Mouse (Mus musculus) layer of hippocampus, adult 8-10 months (tissue): Measurements from ENCODE around the gene 2510002D24Rik. TPM values are rescaled to one million over a fixed set of nuclear protein-coding genes. Genes with fewer than 3 reads are reported as not detected.

Source experiments
- DNase-seq, 2 experiments: peaks; one replicate each; pipeline ENCODE4 v3.0.0; 2022; ENCODE audit warnings: low spot score in 2 of 2
- total RNA-seq, 4 experiments: library from RNA; stranded (reverse); gene quantifications; 2 replicates each; pipeline ENCODE4 v1.2.4; 2022

2510002D24Rik gene
- total RNA-seq, result 10 to 100 TPM; 18.3 to 31.0 (median 26.7) TPM

DNA sequence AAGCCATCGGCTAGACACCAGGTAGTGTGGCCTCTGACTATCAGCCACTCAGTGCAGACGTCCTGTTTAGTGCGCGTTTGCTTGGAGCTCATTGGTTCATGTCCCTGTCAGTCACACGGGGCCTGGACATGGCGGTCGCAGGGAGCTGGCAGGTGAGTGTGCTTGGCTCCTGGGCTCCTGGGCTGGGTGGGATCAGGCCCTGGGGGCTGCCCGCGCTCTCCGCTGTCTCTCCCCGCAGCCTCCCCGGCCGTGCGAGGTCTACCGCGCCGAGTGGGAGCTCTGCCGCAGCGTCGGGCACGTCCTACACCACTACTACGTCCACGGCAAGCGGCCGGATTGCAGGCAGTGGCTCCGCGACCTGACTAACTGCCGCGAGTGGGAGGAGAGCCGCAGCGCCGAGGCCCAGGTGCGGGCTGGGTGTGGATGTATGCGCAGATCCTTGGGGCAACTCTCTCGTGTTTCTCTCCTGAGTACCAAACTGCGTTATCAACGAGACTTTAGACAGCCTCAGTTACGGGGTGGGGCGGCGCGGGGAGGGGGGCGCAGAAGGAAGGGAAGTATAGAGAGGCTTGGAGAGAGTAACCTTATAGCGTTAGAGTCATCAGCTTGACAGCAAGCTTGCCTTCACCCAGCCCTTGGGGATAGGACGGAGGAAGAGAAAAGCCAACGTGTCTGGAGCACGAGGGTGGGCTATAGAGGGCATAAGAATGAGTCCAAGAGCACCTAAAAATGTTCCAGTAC is at the start of gene 2510002D24Rik, which contains the start of gene Gm28539:
Gene 2510002D24Rik (plus strand): TSS at position 111 of the 741 bp plus-strand sequence.
Gene Gm28539 (plus strand): TSS at position 117 of the 741 bp plus-strand sequence.
- DNase-seq, result peak; percentile 89 to 95

DNA sequence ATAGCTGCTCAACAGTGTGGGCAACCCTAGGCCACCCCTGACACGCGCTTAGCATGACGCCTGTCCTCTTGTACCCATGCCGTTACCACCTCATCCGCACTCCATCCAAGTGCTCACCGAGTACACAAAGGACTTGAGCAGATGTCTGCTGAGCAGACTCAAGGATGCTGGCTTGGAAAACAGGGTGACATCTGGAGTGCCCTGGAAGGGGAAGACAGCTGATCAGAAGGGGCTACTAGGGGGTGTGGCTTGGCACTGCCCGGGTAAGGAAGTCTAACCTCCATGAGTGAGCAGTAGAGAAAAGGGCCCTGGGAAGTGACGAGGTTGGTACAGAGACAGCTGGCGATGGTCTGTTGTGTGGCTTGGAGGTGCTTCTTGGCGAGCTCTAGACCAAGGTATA is 49.7 kb upstream of the 2510002D24Rik start:
- DNase-seq, result no peak

DNA sequence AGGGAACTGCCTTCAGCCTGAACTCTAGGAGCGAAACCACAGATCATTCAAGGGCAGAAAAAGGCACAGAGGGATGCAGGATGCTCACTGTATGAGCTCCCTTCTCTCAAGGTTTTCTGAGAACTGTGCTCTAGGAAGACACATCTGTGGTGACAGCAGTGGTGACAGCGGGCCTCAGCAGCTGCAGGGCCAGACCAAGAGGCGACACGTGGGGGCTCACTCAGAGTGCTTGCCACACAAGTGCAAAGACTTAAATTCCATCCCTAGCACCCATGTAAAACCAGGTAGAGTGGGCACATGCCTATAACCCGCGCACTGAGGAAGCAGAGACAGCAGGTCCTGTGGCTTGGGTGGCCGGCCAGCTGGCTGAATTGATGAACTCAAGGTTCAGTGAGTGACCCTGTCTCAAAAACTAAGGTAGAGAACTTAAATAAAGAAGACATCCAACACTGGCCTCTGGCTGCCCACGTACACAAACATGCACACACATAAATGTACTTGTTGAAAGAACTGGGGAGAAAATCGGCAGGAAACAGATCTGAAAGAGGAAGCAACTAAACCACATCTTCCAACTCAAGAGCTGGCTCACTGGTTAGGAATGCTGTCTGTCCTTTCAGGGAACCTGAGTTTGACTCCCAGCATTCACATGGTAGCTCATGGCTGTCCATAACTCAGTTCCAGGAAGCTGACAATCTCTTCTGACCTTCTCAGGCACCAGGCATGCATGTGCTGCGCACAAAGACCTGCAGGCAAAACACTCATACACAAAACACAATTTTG is 47.6 kb upstream of the 2510002D24Rik start:
- no peak for DNase-seq

DNA sequence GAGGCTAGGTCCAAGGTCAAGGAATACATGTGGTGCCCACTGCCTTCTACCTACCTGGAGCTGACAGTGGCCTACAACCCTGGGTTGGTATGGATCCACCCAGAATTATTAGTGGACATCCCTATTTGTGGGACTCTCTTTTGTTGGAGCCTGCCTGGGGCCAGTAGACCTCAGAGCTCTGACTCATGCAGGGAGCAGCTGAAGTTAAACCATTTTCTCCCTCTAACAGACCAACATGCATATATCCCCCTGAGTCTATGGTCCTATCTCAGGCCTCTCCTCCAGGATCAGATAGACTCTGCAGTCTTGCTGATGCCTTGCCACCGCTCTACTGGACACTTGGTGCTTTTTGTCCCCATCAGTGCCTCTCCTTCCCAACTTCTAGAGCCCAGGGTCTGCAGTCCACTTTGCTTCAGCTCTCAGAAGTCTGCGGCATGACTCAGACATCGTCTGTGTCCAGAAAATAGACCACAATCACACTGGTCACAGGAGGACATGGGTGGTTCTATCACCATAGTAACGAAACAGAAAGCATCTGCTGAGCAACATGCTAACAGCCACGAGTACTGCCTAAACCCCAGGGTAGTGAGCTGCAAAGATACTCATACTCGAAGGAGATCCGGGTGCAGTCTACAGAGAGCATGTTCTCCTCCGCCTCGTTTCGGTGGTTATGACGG is 41.0 kb upstream of the 2510002D24Rik start:
- DNase-seq, result peak; percentile 22 to 23

DNA sequence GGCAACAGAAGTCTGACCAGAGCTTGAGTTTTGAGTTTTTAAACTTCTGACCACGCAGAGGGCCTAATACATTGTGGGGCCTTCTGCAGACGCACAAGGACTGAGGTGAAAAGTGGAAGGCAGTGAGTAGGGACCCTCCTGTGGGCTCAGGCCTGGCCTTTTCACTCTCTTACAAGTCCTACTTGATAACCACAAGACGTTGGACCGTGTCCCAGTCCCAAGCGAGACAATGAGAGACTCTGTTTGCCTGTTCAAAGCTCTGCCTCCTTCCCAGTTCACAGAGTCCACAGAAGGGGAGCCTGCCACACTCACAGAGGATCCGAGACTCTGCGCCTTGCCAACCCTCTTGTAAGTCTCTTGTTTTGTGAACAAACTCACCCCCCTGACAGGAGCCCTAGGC is 39.7 kb upstream of the 2510002D24Rik start:
- DNase-seq, result no peak

DNA sequence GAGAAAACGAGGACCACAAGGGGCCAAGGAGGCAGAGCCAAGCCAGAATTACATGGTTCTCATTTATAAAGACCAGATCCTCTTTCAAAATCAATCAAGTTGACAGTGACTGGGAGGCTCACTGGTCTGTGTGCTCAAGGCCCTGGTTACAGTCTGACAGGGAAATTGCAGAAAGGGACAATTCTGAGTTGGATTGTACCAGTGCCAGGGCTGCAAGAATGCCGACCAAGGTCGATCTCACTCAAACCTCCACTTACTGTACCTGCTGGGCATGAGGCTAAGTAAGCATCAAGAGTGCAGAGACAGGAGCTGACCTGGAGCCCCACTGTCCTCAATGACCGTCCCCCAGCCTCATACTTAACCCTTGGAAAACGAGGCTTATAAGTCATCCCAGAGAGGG is 38.2 kb upstream of the 2510002D24Rik start:
- DNase-seq, result no peak

DNA sequence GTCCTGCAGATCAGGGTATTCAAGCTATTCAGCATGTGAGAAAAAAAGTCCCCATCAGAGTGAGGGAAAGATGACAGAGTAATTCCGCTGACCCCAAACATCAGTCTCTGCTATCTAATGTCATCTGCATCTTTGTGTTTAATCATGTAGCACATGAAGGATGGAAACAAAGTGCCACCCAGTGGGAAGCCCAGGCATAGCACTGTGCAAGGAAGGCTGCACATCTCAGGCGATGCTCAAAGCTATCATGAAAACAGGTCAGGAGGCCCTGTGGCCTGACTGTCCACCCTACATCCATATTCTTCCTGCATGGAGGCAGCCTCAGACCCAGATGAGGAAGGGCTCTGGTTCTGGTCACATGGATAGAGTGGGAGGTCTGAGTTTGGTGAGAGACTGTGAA is 37.5 kb upstream of the 2510002D24Rik start:
- DNase-seq, result peak; percentile 35 to 74

DNA sequence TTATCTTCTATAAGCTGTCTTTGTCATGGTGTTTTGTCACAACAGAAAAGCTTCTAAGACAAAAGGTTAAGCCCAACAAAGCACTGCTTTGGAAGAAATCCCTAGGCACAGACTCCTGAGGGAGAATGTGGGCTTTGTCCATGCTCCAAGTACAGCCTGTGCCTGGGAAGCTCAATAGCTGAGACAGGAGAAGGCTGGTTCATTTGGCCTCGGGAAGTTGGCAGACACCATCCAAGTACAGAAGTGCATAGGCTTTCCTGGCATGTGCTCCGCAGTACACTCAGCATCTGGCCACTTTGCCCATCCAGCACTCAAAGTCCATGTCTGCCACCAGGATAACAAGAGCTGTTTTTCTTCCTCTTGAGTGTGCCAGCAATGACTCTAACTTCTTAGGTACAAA is 30.6 kb upstream of the 2510002D24Rik start:
- DNase-seq, result no peak

DNA sequence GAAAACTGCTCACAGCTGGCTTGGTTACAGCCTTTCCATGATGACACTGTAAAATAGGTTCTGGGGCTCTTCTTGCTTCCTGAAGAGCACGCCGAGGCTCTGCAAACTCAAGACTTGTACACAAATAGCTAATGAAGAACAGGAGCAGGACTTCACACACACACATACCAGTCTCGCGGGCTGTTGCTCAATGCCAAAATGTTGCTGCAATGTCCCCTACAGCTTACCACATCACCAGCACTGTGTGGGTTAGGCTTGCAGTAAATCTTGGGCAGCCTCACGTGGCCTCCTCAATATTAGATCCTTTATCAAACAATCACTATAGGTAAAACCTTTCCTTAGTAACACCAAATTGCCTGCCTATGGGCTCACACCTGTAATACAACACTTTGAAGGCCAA is 27.4 kb upstream of the 2510002D24Rik start:
- DNase-seq, result no peak

DNA sequence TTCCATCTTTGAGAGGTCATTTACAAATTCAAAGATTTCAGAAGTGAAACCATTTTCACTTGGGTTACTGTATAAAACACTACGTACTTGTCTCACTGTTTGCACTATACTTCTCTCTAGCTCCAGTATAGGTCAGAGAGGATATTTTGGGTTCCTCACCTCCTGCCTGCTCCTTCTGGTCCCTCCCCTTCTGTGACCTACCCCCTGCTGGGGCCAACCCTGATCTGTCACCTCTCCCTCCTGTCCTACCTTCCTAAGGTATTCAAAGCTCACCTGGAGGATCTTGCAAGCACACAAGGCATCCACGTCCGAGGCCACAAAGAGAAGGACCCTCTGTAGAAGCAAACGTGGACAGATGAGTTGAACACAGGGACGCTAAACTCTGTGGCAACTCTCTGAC is 25.3 kb upstream of the 2510002D24Rik start:
- no peak for DNase-seq

DNA sequence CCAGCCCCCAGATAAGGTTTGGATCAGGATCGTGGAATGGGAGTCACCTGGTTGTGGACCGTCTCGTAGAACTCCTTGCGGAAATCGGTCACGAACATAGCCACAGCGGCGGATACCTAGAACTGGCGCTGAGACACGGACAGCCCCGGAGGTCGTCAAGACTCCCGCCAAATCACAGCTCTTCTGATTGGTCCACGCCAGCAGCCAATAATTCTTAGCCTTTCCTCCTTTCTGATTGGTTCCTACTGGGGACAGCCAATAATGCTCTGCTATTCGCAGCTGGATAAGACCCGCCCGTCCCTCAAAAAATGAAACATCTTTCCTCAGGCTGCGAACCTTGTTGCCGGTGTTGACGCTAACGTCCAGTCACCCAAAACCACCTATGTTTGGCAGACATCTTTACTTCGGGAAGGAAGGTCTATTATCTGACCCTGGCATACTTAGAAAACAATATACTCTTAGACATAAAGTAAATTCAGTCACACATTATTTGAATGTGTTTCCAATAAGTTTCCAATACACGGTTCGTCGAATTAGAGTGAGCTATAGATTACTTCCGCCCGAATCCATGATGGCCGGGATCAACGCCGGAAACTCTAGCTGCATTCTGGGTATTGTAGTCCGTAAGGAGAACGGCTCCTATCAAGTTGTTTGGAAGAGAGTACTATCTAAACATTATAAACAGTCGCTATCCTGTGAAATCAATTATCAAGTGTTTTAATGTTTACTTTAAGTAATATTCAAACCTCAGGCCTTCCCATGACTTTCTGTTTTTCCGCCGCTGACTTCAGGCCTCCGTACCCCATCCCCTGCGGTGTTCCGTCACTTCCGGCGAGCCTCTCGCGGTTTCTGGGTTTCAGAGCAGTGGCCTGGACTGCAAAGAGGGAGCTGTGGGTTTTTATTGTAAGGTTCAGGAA is 24.7 kb upstream of the 2510002D24Rik start, which contains the start of the genes Ufd1 and Cdc45:
Gene Ufd1 (plus strand): TSS at position 312 of the 917 bp plus-strand sequence.
Gene Cdc45 (minus strand): TSS at position 520 of the 917 bp plus-strand sequence.
- peak; percentile 87 to 91 for DNase-seq

DNA sequence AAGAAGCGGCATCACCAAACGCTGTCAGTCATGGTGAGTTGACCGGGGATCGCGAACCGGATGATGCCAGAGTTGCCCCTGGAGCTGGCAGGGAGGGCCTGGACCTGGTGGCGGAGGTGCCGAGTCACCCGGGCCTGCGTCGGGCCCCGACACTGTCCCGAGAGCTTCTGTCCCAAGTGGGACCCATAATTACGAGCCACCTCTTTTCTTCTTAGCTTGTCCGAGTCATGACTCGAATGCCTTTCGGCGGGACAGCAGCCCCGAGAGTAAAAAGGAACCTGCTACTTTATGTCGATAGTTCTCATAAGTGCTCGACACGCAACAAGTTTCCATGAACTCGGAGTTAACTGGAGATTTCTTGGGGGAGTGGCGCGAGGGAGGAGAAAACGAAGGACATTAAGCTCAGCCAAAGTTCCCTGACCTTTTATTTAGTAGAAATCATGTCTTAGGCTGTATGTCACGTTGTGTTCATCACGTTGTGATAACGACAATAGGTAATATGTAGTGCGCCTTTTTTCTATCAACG is 23.9 kb upstream of the 2510002D24Rik start:
- no peak for DNase-seq

DNA sequence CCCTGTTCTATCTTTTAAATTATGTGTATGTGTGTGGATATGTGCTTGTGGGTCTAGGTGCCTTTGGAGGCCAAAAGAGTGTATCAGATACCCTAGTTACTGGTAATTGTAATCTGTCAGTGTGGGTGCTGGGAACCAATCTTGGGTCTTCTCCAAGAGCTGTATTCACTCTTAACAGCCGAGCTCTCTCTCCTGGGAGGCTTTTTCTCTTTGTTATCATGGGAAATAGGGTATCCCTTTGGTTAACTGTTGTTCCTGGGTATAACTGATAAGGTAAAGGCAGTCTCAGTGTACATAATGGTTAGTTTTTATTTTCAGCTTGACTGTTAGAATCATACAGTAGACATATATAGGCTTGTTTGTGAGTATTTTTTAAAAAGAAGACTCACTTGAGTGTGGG is 14.0 kb upstream of the 2510002D24Rik start:
- DNase-seq, result no peak

DNA sequence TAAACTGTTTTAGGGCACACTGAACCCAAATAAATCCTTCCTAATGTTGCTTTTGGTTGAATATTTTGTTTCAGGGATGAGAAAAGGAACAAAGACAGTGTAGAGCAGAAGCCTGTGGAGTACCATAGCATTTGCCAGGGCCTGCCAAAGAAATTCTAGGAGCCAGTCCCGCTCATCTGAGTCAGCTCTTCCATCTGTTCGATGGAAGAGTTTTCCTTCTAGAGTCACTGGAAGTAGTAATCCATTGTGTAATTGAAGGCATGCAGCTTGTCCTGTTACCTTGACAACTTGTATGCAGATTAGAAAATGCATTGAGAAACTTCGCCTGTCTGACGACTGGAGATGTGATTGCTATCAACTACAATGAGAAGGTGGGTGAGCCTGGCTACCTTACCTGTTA is 13.5 kb upstream of the 2510002D24Rik start:
- DNase-seq, result peak; percentile 54 to 61

DNA sequence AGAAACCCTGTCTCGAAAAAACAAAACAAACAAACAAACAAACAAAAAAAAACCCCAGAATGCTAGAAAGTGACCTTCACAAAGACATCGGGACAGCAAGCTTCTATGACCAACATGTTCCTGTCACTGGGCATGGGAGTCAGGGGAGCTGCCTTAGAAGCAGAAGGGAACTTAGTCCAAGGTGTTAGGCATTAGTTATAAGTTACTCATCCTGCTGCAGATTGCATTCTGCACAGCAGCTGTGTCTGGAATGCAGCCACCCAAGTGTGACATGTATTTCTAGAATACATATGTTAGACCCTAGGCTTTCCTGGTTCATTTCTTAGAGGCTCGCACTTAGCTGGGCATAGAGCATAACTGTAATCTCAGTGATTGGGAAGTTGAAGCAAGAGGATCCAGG is 7.7 kb upstream of the 2510002D24Rik start:
- DNase-seq, result no peak

DNA sequence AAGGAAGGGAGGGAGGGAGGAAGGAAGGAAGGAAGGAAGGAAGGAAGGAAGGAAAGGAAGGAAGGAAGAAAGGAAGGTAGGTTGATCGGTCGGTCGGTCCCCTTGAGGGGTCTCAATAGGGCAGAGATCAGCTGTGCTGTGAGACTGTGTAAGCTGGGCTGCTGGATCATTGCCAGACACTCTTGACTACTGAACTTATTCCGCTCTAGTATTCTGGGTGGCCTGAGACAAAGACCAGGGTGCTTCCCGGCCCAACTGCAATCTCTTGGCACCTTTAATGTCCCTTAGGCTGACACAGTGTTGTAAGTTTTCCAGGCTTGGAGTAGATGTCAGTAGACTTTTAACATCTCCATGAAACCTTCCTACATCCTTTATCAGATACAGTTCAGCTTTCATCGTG is 7.3 kb upstream of the 2510002D24Rik start:
- DNase-seq, result no peak

DNA sequence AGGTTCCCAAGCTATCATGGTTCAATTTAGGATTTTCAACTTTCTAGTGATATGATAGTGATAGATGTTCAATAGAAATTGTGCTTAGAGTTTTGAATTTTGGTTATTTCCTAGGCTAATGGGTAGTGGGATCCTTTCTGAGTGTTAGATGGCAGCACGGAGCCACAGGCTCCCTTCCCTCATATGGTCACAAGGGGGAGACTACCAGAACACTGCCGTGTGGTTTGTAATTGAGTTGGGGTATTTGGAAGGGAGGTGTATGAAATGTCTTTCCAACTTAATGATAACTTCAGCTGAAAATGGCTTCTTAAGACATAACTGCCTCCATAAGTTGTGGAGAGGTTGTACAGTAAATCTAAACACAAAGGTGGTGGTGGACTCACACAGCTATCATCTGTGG is 2.9 kb upstream of the 2510002D24Rik start:
- no peak for DNase-seq

DNA sequence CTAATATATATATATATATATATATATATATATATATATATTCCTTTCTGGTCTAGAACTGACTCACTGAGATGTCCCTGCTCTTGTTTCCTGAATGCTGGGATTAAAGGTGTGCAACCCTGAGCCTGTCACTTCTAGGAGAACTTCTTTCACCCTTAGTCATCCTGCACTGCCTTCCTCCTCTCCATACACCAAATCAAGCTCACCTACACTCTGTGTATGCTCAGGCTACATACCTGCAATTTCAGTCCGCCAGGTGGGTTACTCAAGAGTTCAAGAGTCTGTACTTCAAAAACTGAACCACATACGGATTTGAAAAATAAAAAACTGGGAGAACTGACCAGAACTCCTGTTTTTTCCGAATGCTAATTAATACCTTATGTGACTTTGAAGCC is 308 bp upstream of the 2510002D24Rik start:
- DNase-seq, result no peak

DNA sequence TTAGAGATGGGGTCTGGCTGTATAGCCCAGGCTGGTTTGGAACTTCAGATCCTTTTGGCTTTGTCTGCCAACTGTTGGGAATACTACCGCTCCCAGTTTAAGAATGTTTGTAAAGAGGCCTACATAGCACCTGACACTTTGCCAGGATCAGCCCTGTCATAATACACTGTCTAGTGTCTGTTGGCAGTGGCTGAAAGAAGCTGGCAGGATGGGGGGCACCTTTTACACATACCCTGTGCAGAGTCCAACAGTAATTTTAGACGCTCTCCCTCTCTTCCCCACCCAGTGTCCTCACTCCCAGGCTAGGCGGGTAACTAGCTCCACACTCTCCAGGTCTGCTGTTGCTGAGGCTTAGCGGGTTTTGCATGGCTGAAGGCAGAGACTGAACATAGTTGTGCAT is 2.0 kb downstream of the 2510002D24Rik start:
- DNase-seq, result no peak

DNA sequence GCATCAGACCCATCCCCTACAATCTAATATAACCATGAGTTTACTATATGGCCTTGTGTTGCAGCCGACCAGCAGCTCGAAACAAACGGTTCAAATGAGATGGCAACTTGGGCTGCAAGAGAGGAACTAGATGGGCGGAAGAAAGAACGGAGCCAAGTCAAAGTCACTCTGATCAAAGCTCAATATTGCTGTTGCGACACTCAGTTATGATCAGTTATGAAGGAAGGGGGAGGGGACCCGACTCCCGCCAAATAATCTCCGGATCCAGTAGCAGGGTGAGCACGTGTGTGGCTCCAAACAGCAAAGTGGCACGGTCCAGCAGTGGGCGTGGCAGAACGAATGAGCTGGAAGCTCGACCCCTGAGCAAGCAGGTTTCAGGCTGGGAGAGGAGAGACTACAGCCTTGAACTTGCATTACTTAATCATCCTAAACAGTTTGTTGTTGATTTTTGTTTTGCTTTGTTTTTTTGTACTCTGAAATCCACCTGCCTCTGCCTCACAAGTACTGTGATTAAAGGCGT is 10.0 kb downstream of the 2510002D24Rik start:
- DNase-seq, result no peak
